Mouse (Mus musculus): ENCODE measurements around the gene Snd1. TPM values are rescaled to one million over a fixed set of nuclear protein-coding genes. Genes with fewer than 3 reads are reported as not detected.

The Snd1 gene
- total and polyA plus RNA-seq, 3 experiments: 83.7 to 377 (median 210) TPM

GRCm38 (mm10) chr6:28549374-28549773 is 74.4 kb downstream of the Snd1 start:
- in situ Hi-C loops (cut with MboI; ENCODE audit: low pct_ligation_motif_present, low pct_unique_long_range_greater_than_20kb, low sequenced_read_pairs): no loop called here
- no peak for DNase-seq (ENCODE audit: extremely low read depth)
- Histone ChIP-seq H3K4me2 (ENCODE audit: insufficient read depth, low read depth, poor library complexity, severe bottlenecking) (no peak overlapping the region), H3K79me2 (replicated peaks; ENCODE audit: control insufficient read depth, extremely low read depth, insufficient read depth, poor library complexity, severe bottlenecking) (peaks cover 22% of the 10 kb centered on the region), H3K9ac (ENCODE audit: insufficient read depth, low read depth) (no peak overlapping the region), H3K27ac (ENCODE audit: insufficient read depth, low read depth) (no peak overlapping the region), H3K4me3 (replicated peaks in 1 of 3; ENCODE audit: low read depth in 2 of 3, low read length in 2 of 3, poor library complexity in 1 of 3) (no peak overlapping the region), H3K27me3 (replicated peaks) (no peaks in the 10 kb centered on the region), H3K36me3 (replicated peaks in 1 of 2; ENCODE audit: control insufficient read depth in 1 of 2, insufficient read depth in 1 of 2, low read length in 1 of 2) (peaks cover 57 to 94% of the 10 kb centered on the region in 2 experiments), H3K9me3 (replicated peaks; ENCODE audit: low read length) (no peaks in the 10 kb centered on the region), H3K4me1 (ENCODE audit: control insufficient read depth in 1 of 2, insufficient read depth in 2 of 2) (peaks cover 4 to 21% of the 10 kb centered on the region in 2 experiments; a peak in 3 of 4 replicates)
- dilution Hi-C loops (cut with MboI; ENCODE audit: extremely low pct_ligation_motif_present, extremely low pct_unique_long_range_greater_than_20kb, low sequenced_read_pairs): no loop called here
- no peak for TF ChIP-seq SIN3A (IDR thresholded peaks at IDR 0.05; ENCODE audit: low read length)
- no peak for TF ChIP-seq HCFC1 (IDR thresholded peaks at IDR 0.05; ENCODE audit: low read depth, low read length)
- TF ChIP-seq PAX5 (IDR thresholded peaks at IDR 0.05; ENCODE audit: low read length): no peak
- no peak for TF ChIP-seq MXI1 (IDR thresholded peaks at IDR 0.05; ENCODE audit: low read depth, low read length)
- TF ChIP-seq MYC (IDR thresholded peaks at IDR 0.05; ENCODE audit: low read depth, low read length): no peak
- TF ChIP-seq JUN (IDR thresholded peaks at IDR 0.05; ENCODE audit: insufficient read depth, low read depth, low read length): no peak
- no peak for TF ChIP-seq CTCF (conservative IDR thresholded peaks at IDR 0.05 in 1 of 2, IDR thresholded peaks at IDR 0.05 in 1 of 2; ENCODE audit: low read depth in 2 of 2, low read length in 2 of 2)
- TF ChIP-seq ZNF384 (IDR thresholded peaks at IDR 0.05; ENCODE audit: low read depth, low read length): no peak
- no peak for TF ChIP-seq USF2 (conservative IDR thresholded peaks at IDR 0.05; ENCODE audit: low read depth, low read length)
- no peak for TF ChIP-seq CHD1 (IDR thresholded peaks at IDR 0.05; ENCODE audit: low read depth, low read length)
- no peak for TF ChIP-seq NELFE (IDR thresholded peaks at IDR 0.05; ENCODE audit: low read depth, low read length)
- no peak for TF ChIP-seq KAT2A (IDR thresholded peaks at IDR 0.05; ENCODE audit: insufficient replicate concordance, low read length)
- no peak for TF ChIP-seq JUND (conservative IDR thresholded peaks at IDR 0.05; ENCODE audit: low read depth, low read length)
- no peak for TF ChIP-seq SMC3 (IDR thresholded peaks at IDR 0.05; ENCODE audit: low read depth, low read length)
- TF ChIP-seq ZMIZ1 (IDR thresholded peaks at IDR 0.05; ENCODE audit: low read depth, low read length): no peak
- no peak for TF ChIP-seq ETS1 (conservative IDR thresholded peaks at IDR 0.05; ENCODE audit: low read depth, low read length)

- H3K9me3 ChIP-seq (replicated peaks; ENCODE audit: low read length): no peaks in the 10 kb centered on the region
- H3K27ac ChIP-seq (ENCODE audit: insufficient read depth, low read depth): no peak overlapping the region
- no peak for DNase-seq (ENCODE audit: extremely low read depth)
- H3K27me3 ChIP-seq (replicated peaks): no peaks in the 10 kb centered on the region
- H3K4me2 ChIP-seq (ENCODE audit: insufficient read depth, low read depth, poor library complexity, severe bottlenecking): no peak overlapping the region
- TF ChIP-seq HCFC1 (IDR thresholded peaks at IDR 0.05; ENCODE audit: low read depth, low read length) (no peak), ZNF384 (IDR thresholded peaks at IDR 0.05; ENCODE audit: low read depth, low read length) (no peak), POLR2A (IDR thresholded peaks at IDR 0.05; ENCODE audit: low read depth, low read length) (no peak), RAD21 (IDR thresholded peaks at IDR 0.05; ENCODE audit: low read depth, low read length) (no peak)
- peaks cover 26% of the 10 kb centered on the region for H3K79me2 ChIP-seq (replicated peaks; ENCODE audit: control insufficient read depth, extremely low read depth, insufficient read depth, poor library complexity, severe bottlenecking)
- H3K4me1 ChIP-seq (ENCODE audit: control insufficient read depth in 1 of 2, insufficient read depth in 2 of 2): peaks cover 10 to 32% of the 10 kb centered on the region in 2 experiments; a peak in 3 of 4 replicates
- in situ Hi-C loops (cut with MboI; ENCODE audit: low pct_ligation_motif_present, low pct_unique_long_range_greater_than_20kb, low sequenced_read_pairs) (loop anchor here (25.0 kb wide), 1 partner anchor 462 kb away; no protein-coding TSS in a partner anchor), dilution Hi-C loops (cut with MboI; ENCODE audit: extremely low pct_ligation_motif_present, extremely low pct_unique_long_range_greater_than_20kb, low sequenced_read_pairs) (no loop called here)
- H3K36me3 ChIP-seq (replicated peaks in 1 of 2; ENCODE audit: control insufficient read depth in 1 of 2, insufficient read depth in 1 of 2, low read length in 1 of 2): peaks cover 60 to 96% of the 10 kb centered on the region in 2 experiments
- no peak overlapping the region for H3K4me3 ChIP-seq (replicated peaks in 1 of 3; ENCODE audit: low read depth in 2 of 3, low read length in 2 of 3, poor library complexity in 1 of 3)
- H3K9ac ChIP-seq (ENCODE audit: insufficient read depth, low read depth): no peak overlapping the region
Measured at GRCm38 (mm10) chr6:28550255-28551004, 75.5 kb downstream of the Snd1 start.
